Mouse (Mus musculus): Measurements from ENCODE around the gene Tm2d3. TPM values are rescaled to one million over a fixed set of nuclear protein-coding genes. Genes with fewer than 3 reads are reported as not detected.

The Tm2d3 gene
- polyA plus RNA-seq (2012; rRNA removed): 83.6 and 112 TPM in 2 replicates

- no peak for DNase-seq (ENCODE audit: low spot score)
These were observed at the start of gene Tm2d3 for GRCm38 (mm10) chr7:65690869-65691268. TSS of gene Tm2d3 (plus strand) at chr7:65691169.

DNA sequence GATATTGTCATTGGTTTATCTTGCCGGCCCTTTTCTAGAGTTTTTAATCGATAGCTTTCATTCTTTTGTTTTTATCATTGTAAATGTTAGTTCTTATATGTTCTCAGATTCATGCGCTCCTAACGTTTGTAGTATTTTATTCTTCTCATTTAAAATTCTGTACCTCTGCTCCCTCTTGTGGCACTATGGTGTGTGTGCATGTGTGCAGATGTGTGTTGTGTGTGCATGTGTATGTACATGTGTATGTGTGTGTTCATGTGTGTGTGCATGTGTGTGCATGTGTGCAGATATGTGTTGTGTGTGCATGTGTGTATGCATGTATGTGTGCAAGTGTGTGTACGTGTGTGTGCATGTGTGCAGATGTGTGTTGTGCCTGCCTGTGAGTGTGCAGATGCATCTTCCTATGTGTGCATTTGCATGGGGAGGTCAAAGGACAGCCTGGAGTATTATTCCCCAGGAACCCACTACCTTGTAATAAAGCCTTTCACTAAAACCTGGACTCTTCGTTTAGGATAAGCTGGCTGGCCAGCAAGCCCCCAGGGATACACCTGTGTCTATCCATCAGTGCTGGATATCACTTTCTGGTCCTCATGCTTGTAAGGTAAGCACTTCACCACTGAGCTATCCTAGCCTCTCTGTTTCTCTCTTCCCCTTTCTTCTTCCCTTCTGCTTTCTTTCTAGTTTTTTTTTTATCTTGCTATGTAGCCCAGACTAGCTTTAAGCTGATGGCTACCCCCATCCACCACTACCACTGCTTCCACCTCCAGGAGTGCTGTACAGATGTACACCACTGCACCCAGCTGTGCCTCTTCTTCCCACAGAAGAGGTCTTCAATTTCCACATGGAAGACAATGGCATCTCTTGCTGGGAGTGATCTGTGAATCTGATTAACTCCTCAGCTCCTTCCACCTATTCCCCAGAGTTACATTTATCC lies 48.3 kb upstream of the Tm2d3 start:
- DNase-seq (ENCODE audit: low spot score): no peak

GRCm38 (mm10) chr7:65643861-65644421 lies 47.0 kb upstream of the Tm2d3 start:
- DNase-seq (ENCODE audit: low spot score): no peak

DNA sequence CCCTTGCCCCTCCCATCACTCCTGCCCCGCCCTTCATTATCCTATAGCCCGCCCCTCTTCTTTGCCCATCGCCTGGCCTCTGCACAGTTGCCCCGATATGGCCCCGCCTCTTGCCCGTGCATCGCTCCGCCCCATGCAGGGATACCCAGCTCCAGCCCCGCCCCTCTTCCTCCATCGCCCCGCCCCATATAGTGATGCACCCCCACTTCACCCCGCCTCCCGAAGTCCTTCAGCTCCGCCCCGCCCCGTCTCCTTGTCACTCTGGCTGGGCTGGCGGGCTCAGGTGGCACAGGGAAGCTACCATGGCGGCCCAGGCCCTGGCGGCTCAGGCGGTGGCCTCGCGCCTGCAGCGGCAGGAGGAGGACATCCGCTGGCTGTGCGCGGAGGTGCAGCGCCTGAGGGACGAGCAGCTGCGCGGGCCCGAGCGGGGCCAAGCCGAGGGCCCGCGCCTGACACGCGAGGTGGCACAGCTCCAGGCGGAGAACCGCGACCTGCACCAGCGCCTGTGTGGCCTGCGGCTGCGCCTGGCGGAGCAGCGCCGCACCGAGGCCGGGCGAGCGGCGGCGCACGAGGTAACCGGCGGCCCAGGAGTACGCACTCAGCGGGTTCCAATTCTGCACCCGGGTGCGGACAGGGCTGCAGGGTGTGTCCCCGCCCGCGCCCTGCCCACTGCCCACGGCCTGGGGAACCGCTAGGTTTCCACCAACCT lies 46.2 kb upstream of the Tm2d3 start, which contains the start of gene Tarsl2:
Gene Tarsl2, plus strand, starts transcription at position 256 of the 709 bp plus-strand sequence.
- DNase-seq (ENCODE audit: low spot score): peak; percentile 90

DNA sequence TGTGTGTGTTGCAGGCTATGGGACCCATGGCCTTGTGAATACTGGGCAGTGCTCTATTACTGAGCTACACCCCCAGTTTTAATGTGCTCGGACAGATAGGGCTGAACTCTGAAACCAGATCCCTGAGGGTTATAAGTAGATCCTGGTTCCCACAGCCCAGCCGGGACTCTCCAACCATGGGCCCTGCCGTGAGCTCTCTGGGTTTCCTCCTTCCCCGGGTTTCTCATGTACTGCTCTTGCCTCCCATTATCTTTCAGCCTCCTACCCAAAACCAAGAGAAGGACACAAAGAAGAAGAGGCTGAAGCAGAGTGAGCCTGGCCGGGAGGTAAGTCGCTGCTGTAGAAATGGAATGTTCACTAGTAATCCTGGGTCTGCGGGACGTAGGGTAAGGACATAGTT lies 45.0 kb upstream of the Tm2d3 start:
- no peak for DNase-seq (ENCODE audit: low spot score)

- no peak for DNase-seq (ENCODE audit: low spot score)
These were observed 40.3 kb upstream of the Tm2d3 start for GRCm38 (mm10) chr7:65650662-65651061.

GRCm38 (mm10) chr7:65657490-65658120 lies 33.4 kb upstream of the Tm2d3 start:
- no peak for DNase-seq (ENCODE audit: low spot score)

- DNase-seq (ENCODE audit: low spot score): no peak
These were observed 27.7 kb upstream of the Tm2d3 start for GRCm38 (mm10) chr7:65663225-65663790.

DNA sequence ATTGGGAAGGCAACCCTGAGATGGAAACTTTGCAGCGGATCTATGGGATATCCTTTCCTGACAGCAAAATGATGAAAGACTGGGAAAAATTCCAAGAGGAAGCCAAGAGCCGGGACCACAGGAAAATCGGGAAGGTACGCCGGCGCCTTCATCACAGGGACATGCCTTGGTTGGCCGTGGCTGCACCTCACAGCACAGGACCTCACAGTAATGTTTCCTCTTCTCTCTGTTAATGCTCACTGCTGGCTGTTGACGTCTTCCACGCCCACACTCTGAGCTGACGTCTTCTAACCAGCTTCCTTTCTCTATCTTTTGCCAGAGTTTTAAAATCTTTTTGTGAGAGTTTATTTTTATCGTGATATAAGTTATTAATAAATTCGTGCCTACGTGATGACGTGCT lies 27.1 kb upstream of the Tm2d3 start:
- DNase-seq (ENCODE audit: low spot score): no peak

GRCm38 (mm10) chr7:65667491-65667890 lies 23.5 kb upstream of the Tm2d3 start:
- DNase-seq (ENCODE audit: low spot score): no peak

DNA sequence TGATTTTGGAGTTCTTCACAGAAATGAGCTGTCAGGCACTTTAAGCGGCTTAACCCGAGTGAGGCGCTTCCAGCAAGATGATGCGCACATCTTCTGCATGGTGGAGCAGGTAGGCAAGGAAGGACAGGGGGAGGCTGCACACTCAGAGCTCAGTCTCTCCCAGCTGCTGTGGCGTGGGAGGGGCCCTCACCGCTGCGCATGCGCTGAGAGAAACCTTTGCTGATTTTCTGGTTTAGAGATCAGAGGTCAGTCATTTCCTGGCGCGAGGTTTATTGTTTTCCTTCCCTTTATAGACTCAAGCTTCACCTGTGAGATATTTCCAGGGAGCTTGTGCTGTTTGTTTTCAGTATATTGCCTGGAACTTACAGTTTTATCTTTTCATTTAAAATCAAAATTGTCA lies 12.9 kb upstream of the Tm2d3 start:
- no peak for DNase-seq (ENCODE audit: low spot score)

DNA sequence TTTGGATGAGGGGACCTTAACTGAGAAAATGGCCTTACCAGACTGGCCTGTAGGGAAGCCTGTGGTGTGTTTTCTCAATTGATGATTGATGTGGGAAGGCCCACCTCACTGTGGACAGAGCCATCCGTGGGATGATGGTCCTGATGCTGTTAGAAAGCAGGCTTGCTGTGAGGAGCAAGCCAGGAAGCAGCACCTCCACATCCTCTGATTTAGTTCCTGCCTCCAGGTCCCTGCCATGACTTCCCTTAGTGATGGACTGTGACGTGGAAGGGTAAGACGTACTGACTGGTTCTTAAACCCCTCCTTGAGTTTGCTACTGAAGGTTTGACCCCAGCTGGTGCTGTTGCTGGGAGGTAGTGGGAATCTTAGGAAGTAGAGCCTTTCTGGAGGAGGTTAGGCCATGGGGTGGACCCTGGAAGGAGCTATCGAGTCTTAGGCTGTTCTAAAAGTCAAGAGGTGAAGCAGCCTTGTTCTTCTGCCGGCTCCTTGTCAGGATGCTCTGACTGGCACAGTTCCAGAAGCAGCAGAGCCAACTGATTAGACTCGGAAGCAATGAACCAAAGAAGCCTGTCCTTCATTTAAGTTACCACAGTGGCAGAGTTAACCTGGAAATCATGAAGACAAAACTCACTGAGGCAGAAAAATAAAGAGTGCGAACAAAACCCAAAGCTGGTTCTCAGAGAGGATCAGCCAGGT lies 11.9 kb upstream of the Tm2d3 start:
- no peak for DNase-seq (ENCODE audit: low spot score)

DNA sequence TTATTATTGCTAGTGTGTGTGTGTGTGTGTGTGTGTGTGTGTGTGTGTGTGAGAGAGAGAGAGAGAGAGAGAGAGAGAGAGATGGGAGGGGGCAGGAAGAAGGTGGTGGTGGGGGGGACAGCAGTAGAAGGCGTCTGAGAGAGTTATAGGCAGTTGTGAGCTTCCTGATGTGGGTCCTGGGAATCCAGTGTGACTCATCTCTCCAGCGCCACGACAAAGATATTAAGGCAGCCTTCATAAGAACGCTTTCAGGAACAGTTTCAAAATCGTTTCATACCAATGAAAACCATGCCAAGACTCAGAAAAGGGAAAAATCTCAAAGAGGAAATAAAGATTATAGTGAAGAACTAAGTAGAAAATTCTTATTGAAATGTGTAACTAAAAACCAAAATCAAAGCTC lies 9.8 kb upstream of the Tm2d3 start:
- DNase-seq (ENCODE audit: low spot score): no peak

GRCm38 (mm10) chr7:65684256-65684835 lies 6.6 kb upstream of the Tm2d3 start:
- no peak for DNase-seq (ENCODE audit: low spot score)

DNA sequence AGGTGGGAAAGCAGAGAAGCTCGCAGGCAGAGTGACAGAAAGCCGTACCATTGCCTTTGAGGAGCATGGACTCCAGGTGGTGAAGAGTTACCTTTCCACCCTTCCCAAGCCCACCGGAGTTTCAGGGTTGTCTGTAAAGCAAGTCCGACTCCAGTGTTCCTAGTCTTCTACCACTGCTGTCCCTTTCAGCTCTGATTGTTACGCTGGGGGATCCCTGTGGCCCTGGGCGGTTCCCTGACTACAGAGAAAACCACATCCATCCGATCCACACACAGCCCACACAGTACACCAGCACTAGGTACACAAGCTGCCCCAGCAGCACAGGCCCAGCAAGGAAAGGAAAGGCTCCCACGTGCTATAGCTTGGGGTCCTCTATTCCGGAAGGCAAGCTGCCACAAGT lies 4.3 kb upstream of the Tm2d3 start:
- no peak for DNase-seq (ENCODE audit: low spot score)

- DNase-seq (ENCODE audit: low spot score): no peak
These were observed 1.1 kb downstream of the Tm2d3 start for GRCm38 (mm10) chr7:65691929-65692605.

DNA sequence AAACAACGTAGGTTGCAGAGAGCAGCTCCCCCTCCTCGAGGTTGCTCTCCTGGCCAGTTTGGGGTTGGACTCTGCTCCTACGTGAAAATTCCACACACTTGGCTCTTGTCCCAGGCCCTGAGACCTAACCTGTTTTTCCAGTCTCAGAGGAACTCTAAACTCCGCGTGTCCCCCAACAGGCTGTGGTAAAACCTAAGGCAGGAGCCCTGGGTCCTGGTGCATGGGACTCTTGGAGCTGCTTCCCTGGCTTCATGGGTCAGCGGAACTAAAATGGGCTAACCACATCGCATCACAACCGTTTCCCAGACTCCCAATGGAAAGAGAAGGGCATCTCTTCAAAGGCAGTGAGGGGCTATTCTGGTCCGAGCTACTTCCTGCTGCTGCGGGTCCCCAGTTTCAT lies 1.9 kb downstream of the Tm2d3 start:
- DNase-seq (ENCODE audit: low spot score): no peak

- DNase-seq (ENCODE audit: low spot score): peak; percentile 87
These were observed 2.4 kb downstream of the Tm2d3 start for GRCm38 (mm10) chr7:65693301-65693821.

DNA sequence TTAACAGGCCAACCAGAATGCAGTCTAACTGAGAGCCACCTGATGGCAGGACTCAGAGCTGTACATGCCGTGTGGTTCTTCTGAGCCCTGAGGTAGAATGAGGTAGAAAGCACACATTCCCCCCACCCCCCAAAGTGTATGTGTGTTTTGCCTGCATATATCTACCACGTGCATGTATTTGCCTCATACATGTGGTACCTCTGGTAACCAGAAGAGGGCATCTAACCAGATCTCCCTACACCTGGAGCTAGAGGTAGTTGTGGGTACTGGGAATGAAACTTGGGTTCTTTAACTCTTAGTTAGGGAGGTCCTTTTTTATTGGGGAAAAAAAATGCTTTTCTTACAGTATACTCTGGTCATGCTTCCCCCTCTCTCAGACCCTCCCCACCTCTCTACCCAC lies 5.5 kb downstream of the Tm2d3 start:
- no peak for DNase-seq (ENCODE audit: low spot score)

- no peak for DNase-seq (ENCODE audit: low spot score)
These were observed 11.1 kb downstream of the Tm2d3 start for GRCm38 (mm10) chr7:65702076-65702475.

All from urinary bladder, adult 2 months (tissue).